Mouse (Mus musculus) MEL (cell line): Measurements from ENCODE around the gene Mpp6.

Source experiments
- CTCF ChIP-seq, 3 experiments: IDR thresholded peaks in 2 of 3; conservative IDR thresholded peaks in 1 of 3; 2 replicates each; pipeline ENCODE4 v1.5.1; 2011 to 2012; ENCODE audit warnings: low read length in 3 of 3, low read depth in 2 of 3, mild to moderate bottlenecking in 2 of 3, improper control_type of control experiment in 1 of 3, inconsistent platforms in 1 of 3, mixed read lengths in 1 of 3, moderate library complexity in 1 of 3; ENCODE audit not compliant: control insufficient read depth in 1 of 3, insufficient read depth in 1 of 3, poor library complexity in 1 of 3, severe bottlenecking in 1 of 3
- EP300 ChIP-seq, 2 experiments: IDR thresholded peaks; 2 replicates each; pipeline ENCODE4 v1.6.1; 2011; ENCODE audit warnings: improper control_type of control experiment in 2 of 2, low read length in 2 of 2, low read depth in 1 of 2, mild to moderate bottlenecking in 1 of 2
- MAX ChIP-seq: IDR thresholded peaks from 2 replicates; pipeline ENCODE4 v1.6.1; 2011; ENCODE audit warnings: low read length, improper control_type of control experiment
- TCF12 ChIP-seq: IDR thresholded peaks from 2 replicates; pipeline ENCODE4 v1.6.1; 2014; ENCODE audit warnings: low read depth, mild to moderate bottlenecking, inconsistent platforms, low read length, improper control_type of control experiment, moderate library complexity

DNA sequence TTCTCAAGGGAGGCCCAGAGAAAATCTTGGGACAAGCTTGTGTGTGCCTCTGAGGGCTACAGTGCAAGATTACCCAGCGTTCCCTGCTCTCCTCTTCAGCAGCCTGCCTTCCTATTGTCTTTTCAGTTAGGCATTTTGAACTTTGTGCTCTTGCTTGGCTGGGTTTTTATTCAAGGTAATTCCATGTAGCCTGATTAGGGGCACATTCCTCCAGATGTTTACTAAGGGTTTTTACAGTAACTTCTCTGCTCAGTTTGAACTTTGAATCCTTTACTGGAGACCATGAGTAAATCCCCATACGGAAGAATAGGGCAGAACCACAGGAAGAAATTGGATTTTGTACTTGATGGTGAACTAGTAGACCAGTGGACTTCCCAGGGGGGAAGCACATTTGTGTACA, 16.3 kb downstream of the Mpp6 start:
- no peak for TF ChIP-seq TCF12
- no peak for TF ChIP-seq EP300 (IDR thresholded peaks at IDR 0.05; ENCODE audit: low read depth in 1 of 2, low read length in 2 of 2)
- no peak for TF ChIP-seq MAX
- no peak for TF ChIP-seq CTCF (IDR thresholded peaks at IDR 0.05 in 2 of 3, conservative IDR thresholded peaks at IDR 0.05 in 1 of 3; ENCODE audit: control insufficient read depth in 1 of 3, insufficient read depth in 1 of 3, low read depth in 2 of 3, low read length in 3 of 3, poor library complexity in 1 of 3, severe bottlenecking in 1 of 3)
